Mouse (Mus musculus): ENCODE data around the gene Gpc1. TPM values are rescaled to one million over a fixed set of nuclear protein-coding genes. Genes with fewer than 3 reads are reported as not detected.

Gpc1 gene
- polyA plus RNA-seq, 1 experiment from 2014 or later = 131 TPM

DNA sequence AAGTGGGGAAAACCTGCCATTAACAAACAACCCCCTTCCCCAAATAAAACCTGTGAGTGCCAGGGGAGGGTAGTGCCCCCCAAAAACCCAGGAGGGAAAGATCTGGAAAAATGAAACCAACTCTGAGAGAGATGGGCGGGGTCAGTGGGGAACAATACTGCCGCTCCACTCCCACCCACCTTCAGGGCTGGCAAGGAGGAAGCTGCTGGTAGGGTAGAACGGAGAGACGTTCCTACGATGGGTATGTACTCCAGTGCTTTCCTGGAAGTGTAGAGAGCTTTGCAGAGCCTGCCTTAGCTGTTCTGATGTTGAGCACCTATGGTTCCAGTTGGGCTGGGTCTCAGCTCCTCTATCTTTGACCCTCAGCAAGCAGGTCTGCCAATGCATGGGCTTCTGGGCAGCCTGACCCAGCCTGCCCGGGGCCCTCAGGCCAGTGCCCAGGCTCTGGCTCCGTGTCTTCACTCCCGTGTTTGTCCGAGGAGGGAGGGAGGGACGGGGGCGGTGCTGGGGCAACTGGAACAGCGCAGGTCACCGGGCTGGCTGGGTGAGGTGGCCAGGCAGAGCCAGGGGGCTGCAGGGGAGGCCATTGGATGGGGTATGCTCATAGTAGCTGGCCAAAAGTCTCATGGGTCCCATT is 18.6 kb downstream of the Gpc1 start:
- no peaks in the 10 kb centered on the region for H3K27me3 ChIP-seq
- ChIA-PET CTCF (interaction anchor here (1.2 kb wide), 1 partner anchor 10 kb away, joined by 3 read pairs; no protein-coding TSS in a partner anchor), POLR2A (no interaction called here)
- DNase-seq (ENCODE audit: low read depth, low spot score) = no peak
- no peak for ATAC-seq
- no peak for TF ChIP-seq CTCF (IDR thresholded peaks at IDR 0.05)
- in situ Hi-C loops (cut with MboI; ENCODE audit: low pct_unique_long_range_greater_than_20kb) = no loop called here

DNA sequence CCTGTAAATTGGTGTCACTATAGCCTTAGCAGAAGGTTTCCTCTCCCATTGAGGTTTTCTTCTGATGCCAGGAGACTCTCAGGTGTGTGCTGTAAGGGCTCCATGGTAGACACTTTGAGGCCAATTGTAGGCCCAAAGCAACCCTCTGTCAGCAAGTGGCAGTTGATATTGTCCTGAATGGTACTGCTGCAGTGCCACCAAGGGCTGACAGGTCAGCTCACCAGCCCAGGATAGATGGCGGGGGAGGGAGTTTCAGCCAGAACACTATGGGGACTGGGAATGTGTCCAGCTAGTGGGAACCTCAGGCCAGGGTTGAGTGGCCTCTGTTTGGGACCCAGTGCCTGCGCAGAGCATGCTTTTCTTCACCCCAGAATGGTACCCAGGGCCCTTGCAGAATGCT is 21.0 kb downstream of the Gpc1 start:
- TF ChIP-seq CTCF (IDR thresholded peaks at IDR 0.05) = no peak
- in situ Hi-C loops (cut with MboI; ENCODE audit: low pct_unique_long_range_greater_than_20kb) = no loop called here
- H3K27me3 ChIP-seq = no peaks in the 10 kb centered on the region
- no peak for ATAC-seq
- ChIA-PET POLR2A (no interaction called here), CTCF (interaction anchor here (1.2 to 1.8 kb wide), 2 partner anchors 10 to 204 kb away, joined by 3 to 7 read pairs; partner anchors contain the start of gene Otos)
- no peak for DNase-seq (ENCODE audit: low read depth, low spot score)

DNA sequence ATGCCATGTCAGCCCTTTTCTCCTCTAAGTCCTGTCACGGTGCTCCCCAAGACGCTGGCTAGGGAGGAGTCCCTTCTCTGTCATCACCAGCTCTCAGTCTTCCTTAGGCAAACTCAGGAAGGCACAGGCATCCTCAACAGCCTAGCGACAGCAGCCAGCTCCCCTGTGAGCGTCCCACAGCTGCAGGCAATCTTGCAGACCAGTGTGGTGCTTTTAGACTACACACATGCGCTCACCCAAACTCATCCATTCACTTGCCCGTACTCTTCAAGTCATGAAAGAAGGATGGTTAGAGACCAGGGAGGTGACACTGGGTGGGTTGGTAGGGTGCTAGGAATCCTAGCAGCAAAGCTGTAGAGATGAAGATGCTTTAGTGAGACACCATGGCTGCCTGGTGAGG is 30.1 kb downstream of the Gpc1 start:
- DNase-seq (ENCODE audit: low read depth, low spot score) (no peak), ATAC-seq (no peak)
- in situ Hi-C loops (cut with MboI; ENCODE audit: low pct_unique_long_range_greater_than_20kb) = no loop called here
- TF ChIP-seq CTCF (IDR thresholded peaks at IDR 0.05) = no peak
- H3K27me3 ChIP-seq = no peaks in the 10 kb centered on the region
- ChIA-PET POLR2A (no interaction called here), CTCF (interaction anchor here (1.6 kb wide), 1 partner anchor 27 kb away, joined by 6 read pairs; no protein-coding TSS in a partner anchor)

DNA sequence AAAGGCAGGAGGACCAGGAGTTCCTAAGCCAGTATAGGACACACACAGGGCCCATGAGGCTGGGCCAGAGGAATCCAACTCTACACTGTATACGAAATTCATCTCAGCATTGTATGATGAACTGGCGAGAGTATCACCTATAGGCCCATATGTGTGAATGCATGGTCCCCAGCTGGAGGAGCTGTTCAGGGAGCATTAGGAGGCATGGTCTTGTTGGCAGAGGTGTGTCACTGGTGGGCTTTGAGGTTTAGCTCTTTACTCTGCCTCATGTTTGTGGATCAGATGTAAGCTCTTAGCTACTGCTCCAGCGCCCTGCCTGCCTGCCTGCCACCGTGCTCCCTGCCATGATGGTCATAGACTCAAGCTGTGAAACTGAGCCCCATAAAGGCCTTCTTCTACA is 31.8 kb downstream of the Gpc1 start:
- TF ChIP-seq CTCF (IDR thresholded peaks at IDR 0.05) = no peak
- in situ Hi-C loops (cut with MboI; ENCODE audit: low pct_unique_long_range_greater_than_20kb) = no loop called here
- CTCF ChIA-PET = interaction anchor here (1.6 kb wide), 2 partner anchors 11 to 29 kb away, joined by 3 to 6 read pairs; no protein-coding TSS in a partner anchor
- DNase-seq (ENCODE audit: low read depth, low spot score) (no peak), ATAC-seq (no peak)
- POLR2A ChIA-PET = no interaction called here
- no peaks in the 10 kb centered on the region for H3K27me3 ChIP-seq

DNA sequence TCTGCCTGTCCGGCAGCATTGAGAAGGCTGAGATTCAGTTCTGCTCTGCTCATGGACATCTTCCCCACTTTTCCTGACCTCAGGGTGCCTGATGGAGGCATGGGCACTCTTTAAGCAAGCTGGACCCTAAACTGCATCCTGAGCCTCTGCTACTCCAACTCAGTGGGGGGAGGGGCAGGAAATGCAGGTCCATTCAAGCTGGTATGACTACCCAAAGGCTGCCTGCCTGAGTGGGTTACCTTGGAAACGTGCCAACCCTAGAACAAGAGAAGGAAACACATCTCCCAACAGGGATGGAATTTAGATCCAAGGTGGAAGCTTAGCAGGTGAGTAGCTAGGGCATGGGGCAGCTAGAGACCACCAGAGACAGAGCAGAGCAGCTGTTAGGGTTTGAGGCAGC is 34.7 kb downstream of the Gpc1 start:
- CTCF ChIA-PET = no interaction called here

DNA sequence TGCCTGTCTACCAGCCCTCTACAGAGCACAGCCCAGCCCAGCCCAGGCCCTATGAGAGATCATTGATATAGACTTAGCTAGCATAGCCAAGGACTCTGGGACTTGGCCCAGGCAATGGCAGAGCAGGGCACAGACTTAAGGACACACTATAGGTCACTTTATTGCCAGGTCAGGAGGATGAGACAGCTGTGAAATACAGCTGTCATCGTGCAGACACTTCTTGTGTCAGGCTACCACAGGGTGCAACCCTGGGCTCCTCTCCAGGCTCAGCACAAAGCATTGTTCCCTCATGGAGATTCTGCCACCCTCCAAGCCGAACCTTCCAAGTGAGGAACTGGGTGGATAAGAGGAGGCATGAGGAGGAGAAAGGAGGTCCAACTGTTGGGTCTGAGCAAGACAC is 38.5 kb downstream of the Gpc1 start:
- ChIA-PET CTCF (no interaction called here), POLR2A (no interaction called here)
- ATAC-seq (no peak), DNase-seq (ENCODE audit: low read depth, low spot score) (no peak)
- TF ChIP-seq CTCF (IDR thresholded peaks at IDR 0.05) = no peak
- in situ Hi-C loops (cut with MboI; ENCODE audit: low pct_unique_long_range_greater_than_20kb) = no loop called here
- H3K27me3 ChIP-seq = no peaks in the 10 kb centered on the region

More for the DNA sequence above, 34.7 kb downstream of the Gpc1 start:
- no peak for TF ChIP-seq CTCF (IDR thresholded peaks at IDR 0.05)
- in situ Hi-C loops (cut with MboI; ENCODE audit: low pct_unique_long_range_greater_than_20kb) = no loop called here
- DNase-seq (ENCODE audit: low read depth, low spot score) (no peak), ATAC-seq (no peak)
- POLR2A ChIA-PET = no interaction called here
- H3K27me3 ChIP-seq = no peaks in the 10 kb centered on the region

DNA sequence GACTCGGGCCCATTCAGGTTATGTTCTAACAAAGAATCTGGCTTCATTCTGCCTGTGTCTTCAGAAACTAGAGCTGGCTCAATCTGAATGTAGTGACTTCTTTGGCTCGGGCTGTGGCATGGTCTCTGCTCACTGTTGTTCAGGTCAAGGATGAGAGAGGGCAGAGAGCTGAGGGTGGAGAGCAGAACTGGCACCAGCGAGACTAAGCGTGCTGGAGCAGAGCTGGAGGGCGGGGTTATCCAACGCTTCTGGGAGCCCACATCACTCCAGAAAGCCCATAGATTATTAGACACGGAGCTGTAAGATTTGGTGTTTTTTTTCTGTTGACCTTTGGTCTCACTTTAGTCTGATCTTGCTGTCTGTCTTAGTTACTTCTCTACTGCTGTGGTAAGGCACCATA is 41.2 kb downstream of the Gpc1 start:
- H3K27me3 ChIP-seq = peaks cover 3% of the 10 kb centered on the region
- ChIA-PET CTCF (interaction anchor here (1.2 kb wide), 1 partner anchor 23 kb away, joined by 3 read pairs; no protein-coding TSS in a partner anchor), POLR2A (no interaction called here)
- TF ChIP-seq CTCF (IDR thresholded peaks at IDR 0.05) = no peak
- ATAC-seq (no peak), DNase-seq (ENCODE audit: low read depth, low spot score) (no peak)
- in situ Hi-C loops (cut with MboI; ENCODE audit: low pct_unique_long_range_greater_than_20kb) = no loop called here

DNA sequence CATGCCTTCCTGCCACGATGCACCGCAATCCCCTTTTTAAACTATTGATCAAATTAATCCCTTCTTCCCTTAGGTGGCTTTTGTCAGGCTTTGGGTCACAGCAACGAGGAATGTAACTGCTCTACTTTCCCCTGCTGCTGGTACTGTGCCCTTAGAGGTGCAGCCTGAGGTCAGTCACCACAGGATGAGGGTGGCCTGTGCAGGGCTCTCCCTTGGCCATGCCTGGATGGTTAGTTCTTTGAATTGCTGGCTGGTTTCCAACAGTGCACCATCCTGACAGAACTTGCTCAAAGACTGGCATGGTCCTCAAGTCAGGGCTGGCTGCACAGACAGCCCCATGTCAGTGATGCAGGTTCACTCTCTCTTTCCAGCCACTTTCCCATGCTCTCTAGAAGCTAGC is 42.6 kb downstream of the Gpc1 start:
- ChIA-PET POLR2A (no interaction called here), CTCF (interaction anchor here (0.9 kb wide), 1 partner anchor 34 kb away, joined by 3 read pairs; no protein-coding TSS in a partner anchor)
- no peak for ATAC-seq
- H3K27me3 ChIP-seq = peaks cover 3% of the 10 kb centered on the region
- TF ChIP-seq CTCF (IDR thresholded peaks at IDR 0.05) = no peak
- in situ Hi-C loops (cut with MboI; ENCODE audit: low pct_unique_long_range_greater_than_20kb) = no loop called here
- DNase-seq (ENCODE audit: low read depth, low spot score) = peak; percentile 19

GRCm38 (mm10) chr1:92875360-92876111 is 44.1 kb downstream of the Gpc1 start:
- peaks cover 3% of the 10 kb centered on the region for H3K27me3 ChIP-seq
- POLR2A ChIA-PET = no interaction called here
- TF ChIP-seq CTCF (IDR thresholded peaks at IDR 0.05) = no peak
- DNase-seq (ENCODE audit: low read depth, low spot score) = no peak
- ATAC-seq = no peak
- in situ Hi-C loops (cut with MboI; ENCODE audit: low pct_unique_long_range_greater_than_20kb) = loop anchor here (25.0 kb wide), 1 partner anchor 363 kb away; the partner anchor contains the start of gene Olfr1414
- CTCF ChIA-PET = no interaction called here

- ChIA-PET POLR2A (no interaction called here), CTCF (no interaction called here)
- in situ Hi-C loops (cut with MboI; ENCODE audit: low pct_unique_long_range_greater_than_20kb) = loop anchor here (25.0 kb wide), 1 partner anchor 365 kb away; the partner anchor contains the start of gene Olfr1414
- ATAC-seq (no peak), DNase-seq (ENCODE audit: low read depth, low spot score) (no peak)
- TF ChIP-seq CTCF (IDR thresholded peaks at IDR 0.05) = no peak
- H3K27me3 ChIP-seq = peaks cover 3% of the 10 kb centered on the region
Observed at GRCm38 (mm10) chr1:92877431-92877978, 46.1 kb downstream of the Gpc1 start.
